Mouse (Mus musculus) lung, adult 2 months (tissue): ENCODE results near the gene Nsd1. TPM values are rescaled to one million over a fixed set of nuclear protein-coding genes. Genes with fewer than 3 reads are reported as not detected.

ENCODE experiments used
- DNase-seq: peaks from one replicate; pipeline ENCODE4 v3.0.0; 2022
- H3K4me1 ChIP-seq: fragments of 200-500 bp; 2 replicates; pipeline ENCODE4 v1.6.1; 2011; ENCODE audit warnings: low read length; ENCODE audit not compliant: control insufficient read depth, insufficient read depth
- H3K4me3 ChIP-seq: fragments of 200-500 bp; replicated peaks from 2 replicates; pipeline ENCODE3; 2011; ENCODE audit warnings: low read depth, mild to moderate bottlenecking, control low read depth, low read length; ENCODE audit errors: extremely low read depth
- CTCF ChIP-seq: fragments of 200-500 bp; IDR thresholded peaks from 2 replicates; pipeline ENCODE4 v1.5.1; 2011; ENCODE audit warnings: mild to moderate bottlenecking, low read length, control low read depth; ENCODE audit not compliant: insufficient read depth
- POLR2A ChIP-seq: fragments of 200-500 bp; IDR thresholded peaks from 2 replicates; pipeline ENCODE4 v1.6.1; 2011; ENCODE audit warnings: low read depth, mild to moderate bottlenecking, control low read depth, low read length, borderline replicate concordance; ENCODE audit errors: extremely low read depth
- WGBS: fragments of 180-500 bp; shearing (Covaris S2); methylation state at CpG from one replicate; pipeline ENCODE4 v1.1.7; 2018; 5-methylcytosine and 5-hydroxymethylcytosine counted together
- polyA plus RNA-seq: library from polyadenylated mRNA; depleted of rRNA; stranded (reverse); fragments of >200 nt; gene quantifications from 2 replicates; pipeline ENCODE4 v1.2.3, GENCODE M21; 2012

Gene Nsd1
- polyA plus RNA-seq, 1 experiment = 21.6 TPM

DNA sequence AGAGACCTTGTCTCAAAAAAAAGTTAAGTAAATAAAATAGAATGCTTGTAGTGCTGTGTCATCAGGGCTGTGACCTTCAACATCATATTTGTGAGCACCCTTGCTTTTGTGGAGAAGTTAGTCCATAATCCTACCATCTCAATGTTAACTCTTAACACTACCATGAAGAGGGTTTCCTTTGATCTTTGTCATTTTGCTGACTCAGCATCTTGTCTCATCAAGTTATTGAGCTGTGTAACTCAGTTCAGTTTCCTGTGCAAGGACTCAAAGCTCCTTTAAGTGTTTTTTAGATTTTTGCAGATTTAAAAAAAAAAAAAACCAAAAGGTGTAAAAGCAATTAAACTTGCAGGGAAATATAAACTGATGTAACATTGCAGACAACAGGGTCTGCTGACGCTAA lies 87.2 kb downstream of the Nsd1 start:
- WGBS = 100% methylated on average over 1 of the region's 1 CpGs
- no peak for DNase-seq
- no peak for TF ChIP-seq POLR2A
- no peak for TF ChIP-seq CTCF
- no peaks in the 10 kb centered on the region for H3K4me1 ChIP-seq
- no peak overlapping the region for H3K4me3 ChIP-seq

DNA sequence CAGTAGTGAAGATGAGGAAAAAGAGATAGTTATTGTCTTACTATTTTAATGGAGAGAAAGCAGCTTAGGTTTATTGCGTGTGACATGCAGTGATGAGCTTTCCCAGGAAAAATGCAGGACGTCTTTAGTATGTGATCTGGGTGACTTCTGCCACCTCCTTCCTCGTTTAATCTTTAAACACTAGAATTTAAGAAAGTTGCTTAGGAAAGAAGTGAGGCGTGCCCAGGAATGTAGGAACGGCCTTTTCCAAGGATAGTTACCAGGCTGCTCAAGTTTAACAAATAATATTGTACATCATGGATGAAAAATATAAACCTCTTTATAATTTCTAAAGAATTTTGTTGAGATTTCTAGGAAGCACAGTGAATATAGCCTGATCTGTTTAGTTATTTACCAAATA lies 91.3 kb downstream of the Nsd1 start:
- DNase-seq = no peak
- TF ChIP-seq CTCF (no peak), POLR2A (no peak)
- H3K4me1 ChIP-seq = no peaks in the 10 kb centered on the region
- 72% methylated on average over 5 of the region's 5 CpGs for WGBS
- no peak overlapping the region for H3K4me3 ChIP-seq

DNA sequence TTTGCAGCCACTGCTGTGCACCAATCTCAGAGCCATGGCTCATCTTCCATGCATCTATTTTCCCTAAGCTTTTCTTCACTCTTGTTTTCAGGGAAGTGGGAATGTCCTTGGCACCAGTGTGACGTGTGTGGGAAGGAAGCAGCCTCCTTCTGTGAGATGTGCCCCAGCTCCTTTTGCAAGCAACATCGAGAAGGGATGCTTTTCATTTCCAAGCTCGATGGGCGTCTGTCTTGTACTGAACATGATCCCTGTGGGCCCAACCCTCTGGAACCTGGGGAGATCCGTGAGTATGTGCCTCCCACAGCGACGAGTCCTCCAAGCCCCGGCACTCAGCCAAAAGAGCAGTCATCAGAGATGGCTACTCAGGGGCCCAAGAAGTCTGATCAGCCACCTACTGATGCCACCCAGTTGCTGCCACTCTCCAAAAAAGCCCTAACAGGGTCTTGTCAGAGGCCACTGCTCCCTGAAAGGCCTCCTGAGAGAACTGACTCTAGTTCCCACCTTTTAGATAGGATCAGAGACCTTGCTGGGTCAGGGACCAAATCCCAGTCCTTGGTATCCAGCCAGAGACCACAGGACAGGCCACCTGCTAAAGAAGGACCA lies 102.5 kb downstream of the Nsd1 start:
- TF ChIP-seq CTCF (no peak), POLR2A (no peak)
- Histone ChIP-seq H3K4me1 (no peaks in the 10 kb centered on the region; the same call in 1 of the 2 replicates), H3K4me3 (no peak overlapping the region)
- no peak for DNase-seq
- WGBS = 89% methylated on average over 8 of the region's 8 CpGs

DNA sequence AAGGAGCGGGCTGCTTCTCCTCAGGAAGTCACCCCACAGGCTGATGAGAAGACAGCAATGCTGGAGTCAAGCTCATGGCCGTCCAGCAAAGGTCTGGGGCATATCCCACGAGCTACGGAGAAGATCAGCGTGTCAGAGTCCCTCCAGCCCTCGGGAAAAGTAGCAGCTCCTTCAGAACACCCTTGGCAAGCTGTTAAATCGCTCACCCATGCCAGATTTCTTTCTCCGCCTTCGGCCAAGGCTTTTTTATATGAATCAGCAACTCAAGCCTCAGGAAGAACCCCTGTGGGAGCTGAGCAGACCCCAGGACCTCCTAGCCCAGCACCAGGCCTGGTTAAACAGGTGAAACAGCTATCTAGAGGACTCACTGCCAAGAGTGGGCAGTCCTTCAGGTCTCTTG lies 103.5 kb downstream of the Nsd1 start:
- TF ChIP-seq POLR2A = no peak
- TF ChIP-seq CTCF = no peak
- Histone ChIP-seq H3K4me3 (no peak overlapping the region), H3K4me1 (no peaks in the 10 kb centered on the region; the same call in 1 of the 2 replicates)
- 77% methylated on average over 9 of the region's 9 CpGs for WGBS
- no peak for DNase-seq

DNA sequence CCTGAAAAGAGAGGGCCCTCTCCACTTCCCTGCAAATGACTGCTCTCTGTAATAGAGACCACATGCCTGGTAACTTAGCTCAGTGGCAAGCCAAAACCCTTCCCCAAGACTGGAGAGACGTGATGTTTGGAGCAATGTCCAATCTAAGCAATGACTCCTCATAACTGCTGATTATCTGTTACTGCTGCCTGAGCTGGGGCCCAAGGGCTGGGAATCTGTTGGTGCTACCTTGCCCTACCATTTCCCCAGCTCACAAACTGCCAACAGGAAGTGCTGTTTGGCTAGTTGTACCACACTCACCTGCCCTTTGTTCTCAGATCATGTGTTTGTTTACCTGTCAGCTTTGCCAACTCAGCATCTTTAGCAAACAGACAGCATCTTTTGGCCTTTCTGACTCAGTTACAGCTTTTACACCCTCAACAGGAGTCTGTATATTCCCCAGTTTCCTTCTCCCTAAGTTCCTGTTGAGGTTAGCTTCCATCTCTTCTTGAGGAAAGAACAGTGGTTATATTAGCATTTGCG lies 105.4 kb downstream of the Nsd1 start:
- Histone ChIP-seq H3K4me3 (no peak overlapping the region), H3K4me1 (no peaks in the 10 kb centered on the region; the same call in 1 of the 2 replicates)
- no peak for DNase-seq
- WGBS = 77% methylated on average over 2 of the region's 2 CpGs
- TF ChIP-seq CTCF (no peak), POLR2A (no peak)

DNA sequence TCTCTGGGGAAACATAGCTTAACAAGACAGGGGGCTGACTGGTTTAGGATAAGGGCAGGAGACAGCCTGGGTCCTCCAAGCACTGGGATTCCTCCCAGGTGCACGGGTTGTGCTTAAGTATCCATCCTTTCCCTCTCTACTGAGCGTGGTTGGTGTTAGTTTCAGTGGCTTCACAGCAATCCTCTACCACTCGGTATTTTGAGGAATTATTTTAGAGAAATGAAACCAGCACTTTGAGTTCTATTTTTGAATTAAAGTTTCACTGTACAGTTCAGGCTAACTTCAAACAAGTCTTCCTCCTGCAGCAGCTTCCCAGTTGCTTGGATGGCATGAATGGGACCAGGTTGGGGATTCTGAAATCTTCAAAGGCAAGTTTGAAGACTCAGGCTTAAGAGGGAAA lies 108.8 kb downstream of the Nsd1 start:
- Histone ChIP-seq H3K4me3 (no peak overlapping the region), H3K4me1 (peaks cover 12% of the 10 kb centered on the region)
- no peak for DNase-seq
- TF ChIP-seq CTCF (no peak), POLR2A (no peak)
- 65% methylated on average over 3 of the region's 3 CpGs for WGBS

DNA sequence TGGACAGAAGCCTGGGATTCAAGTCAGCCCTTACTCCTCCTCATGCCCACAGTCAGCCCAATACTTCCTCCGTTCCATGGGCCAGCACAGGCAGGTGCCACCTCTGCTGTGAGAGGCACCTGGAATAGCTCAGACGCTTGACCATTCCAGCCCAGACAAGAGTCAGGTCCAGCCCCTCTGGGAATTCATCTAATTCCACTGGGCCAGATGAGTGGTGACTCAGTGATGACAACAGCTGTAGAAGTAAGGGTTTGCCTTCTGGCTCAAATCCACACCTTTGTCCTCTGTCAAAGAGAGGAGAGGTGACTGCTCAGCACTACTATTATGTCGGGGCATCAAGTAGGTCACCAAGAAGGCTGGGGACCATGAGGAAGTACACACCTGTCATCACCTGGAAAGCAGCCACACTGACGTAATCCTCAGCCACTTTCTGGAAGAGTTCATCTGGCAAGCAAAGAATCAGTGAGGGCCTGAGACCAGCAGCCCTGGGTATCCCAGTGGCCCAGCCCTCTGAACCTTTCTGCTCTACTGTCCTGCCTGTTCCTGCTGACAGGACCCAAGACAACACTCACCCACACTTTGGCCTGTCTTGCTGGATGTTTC lies 110.5 kb downstream of the Nsd1 start, which contains the start of gene Prelid1:
Prelid1 (plus strand) TSS at position 570 of the 603 bp plus-strand sequence.
- Histone ChIP-seq H3K4me1 (peaks cover 12% of the 10 kb centered on the region), H3K4me3 (peak within 1 kb of the TSS; percentile 92)
- DNase-seq = peak; percentile 20
- TF ChIP-seq POLR2A = no peak
- no peak for TF ChIP-seq CTCF
- WGBS = 62% methylated on average over 4 of the region's 4 CpGs

DNA sequence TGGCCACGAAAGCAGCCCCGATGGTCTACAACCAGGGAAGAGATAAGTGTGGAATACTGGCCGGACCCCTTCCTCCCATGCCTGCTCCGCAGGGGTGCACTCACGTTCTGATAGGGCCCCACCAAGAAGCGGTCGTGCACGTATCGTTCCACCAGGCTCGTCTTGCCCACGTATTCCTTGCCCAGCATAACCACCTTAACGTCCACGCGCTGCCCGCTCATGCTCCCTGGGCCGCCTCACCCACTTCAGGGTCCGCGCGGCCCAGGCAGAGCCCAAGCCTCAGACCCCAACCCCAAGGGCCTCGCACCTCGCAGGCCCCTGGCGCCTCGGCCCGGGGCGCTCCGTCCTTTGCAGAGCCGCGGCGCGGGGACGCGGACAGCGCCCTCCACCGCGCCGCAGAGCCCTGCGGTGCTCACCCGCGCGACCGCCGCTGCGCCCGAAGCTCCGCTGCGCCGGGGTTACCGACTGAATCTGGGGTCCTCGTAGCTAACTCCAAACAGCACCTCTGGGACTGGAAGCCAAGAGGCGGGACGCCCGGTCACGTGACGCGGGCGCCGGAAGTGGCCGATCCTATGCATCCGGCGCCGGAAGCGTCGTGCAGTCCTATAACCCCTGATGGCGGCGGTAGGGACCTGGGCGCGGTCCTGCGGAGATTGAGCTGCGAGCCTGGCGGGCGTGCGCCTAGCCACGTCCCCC lies 112.0 kb downstream of the Nsd1 start, which contains the start of gene Rab24:
Rab24 (minus strand) TSS at position 513 of the 696 bp plus-strand sequence.
- peak within 1 kb of the TSS; percentile 92 for H3K4me3 ChIP-seq
- H3K4me1 ChIP-seq = peaks cover 12% of the 10 kb centered on the region
- TF ChIP-seq CTCF (no peak), POLR2A (peak; percentile 74; the same call in 1 of the 2 replicates)
- WGBS = under 1% methylated on average over 73 of the region's 73 CpGs
- DNase-seq = peak; percentile 84

DNA sequence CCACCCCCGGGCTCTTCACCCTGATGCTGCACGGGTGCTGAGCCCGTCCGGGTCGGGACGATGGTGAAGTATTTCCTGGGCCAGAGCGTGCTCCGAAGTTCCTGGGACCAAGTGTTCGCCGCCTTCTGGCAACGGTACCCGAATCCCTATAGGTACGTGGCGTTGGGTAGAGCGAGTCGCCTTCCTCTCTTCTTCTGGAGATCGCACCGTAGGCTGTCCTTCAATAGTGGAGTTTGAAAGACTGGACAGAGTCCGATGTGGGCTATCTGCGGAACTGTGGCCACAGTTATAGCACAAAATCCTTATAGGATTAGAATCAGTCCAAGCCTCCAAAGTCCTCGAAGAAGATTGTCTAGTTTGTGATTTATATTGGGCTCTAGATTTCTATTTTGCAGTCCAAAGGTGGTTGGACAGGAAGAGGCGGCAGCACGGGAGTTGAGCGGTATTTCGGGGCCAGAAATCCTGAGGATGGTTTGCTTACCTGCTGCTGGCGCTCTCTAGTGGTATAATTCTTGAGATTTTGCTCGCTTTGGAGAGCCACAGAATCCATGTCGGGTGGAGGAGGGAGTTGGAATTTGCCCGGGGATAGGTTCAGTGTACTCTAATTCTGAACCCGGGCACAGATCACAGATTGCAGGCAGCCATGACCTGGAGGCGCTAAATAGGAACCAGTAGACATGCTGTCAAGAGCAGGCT lies 112.7 kb downstream of the Nsd1 start:
- H3K4me3 ChIP-seq = peak overlapping the region; percentile 92
- no peak for DNase-seq
- H3K4me1 ChIP-seq = peaks cover 12% of the 10 kb centered on the region
- TF ChIP-seq POLR2A (no peak), CTCF (0 out of 2 replicates have a peak, but pooled peaks have one; percentile 11)
- under 1% methylated on average over 31 of the region's 31 CpGs for WGBS
